Mouse (Mus musculus): ENCODE results near the gene Ubox5. TPM values are rescaled to one million over a fixed set of nuclear protein-coding genes. Genes with fewer than 3 reads are reported as not detected.
A peak's percentile ranks its signal among the peaks of the same experiment; 100 is the strongest.

Ubox5 gene
- polyA plus RNA-seq, 1 experiment from 2014 or later, result 19.8 TPM

- Histone ChIP-seq H3K9me3 (no peaks in the 10 kb centered on the region), H3K4me1 (replicated peaks) (peaks cover 32% of the 10 kb centered on the region), H3K27me3 (ENCODE audit: insufficient read depth, poor library complexity, severe bottlenecking) (peaks cover 28% of the 10 kb centered on the region), H3K27ac (peak overlapping the region; percentile 93), H3K36me3 (peaks cover 39% of the 10 kb centered on the region), H3K4me3 (peak overlapping the region; percentile 99)
- DNase-seq (ENCODE audit: low spot score), result no peak
- 2% methylated on average over 37 of the region's 37 CpGs for WGBS
These were observed 579 bp downstream of the Ubox5 start for GRCm38 (mm10) chr2:130629080-130629838.

DNA sequence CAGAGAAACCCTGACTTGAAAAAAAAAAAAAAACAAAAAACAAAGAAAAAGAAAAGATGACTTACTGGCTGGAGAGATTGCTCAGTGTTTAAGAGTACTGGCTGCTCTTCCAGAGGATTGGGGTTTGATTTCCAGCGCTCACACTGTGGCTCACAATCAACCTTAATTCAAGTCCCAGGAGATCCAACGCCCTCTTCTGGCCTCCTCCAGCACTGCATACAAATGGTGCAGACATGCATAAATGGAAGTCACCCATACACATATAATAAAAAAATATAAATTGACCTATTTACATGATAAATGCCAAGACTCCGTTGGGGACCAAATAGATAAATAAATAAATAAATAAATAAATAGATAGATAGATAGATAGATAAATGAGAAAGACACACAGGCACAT is 1.4 kb downstream of the Ubox5 start:
- Histone ChIP-seq H3K27me3 (ENCODE audit: insufficient read depth, poor library complexity, severe bottlenecking) (peaks cover 20% of the 10 kb centered on the region), H3K9me3 (no peaks in the 10 kb centered on the region), H3K36me3 (peaks cover 48% of the 10 kb centered on the region), H3K4me3 (peak overlapping the region; percentile 99), H3K27ac (no peak overlapping the region), H3K4me1 (replicated peaks) (peaks cover 23% of the 10 kb centered on the region)
- DNase-seq (ENCODE audit: low spot score), result no peak
- WGBS, result 55% methylated on average over 3 of the region's 3 CpGs

DNA sequence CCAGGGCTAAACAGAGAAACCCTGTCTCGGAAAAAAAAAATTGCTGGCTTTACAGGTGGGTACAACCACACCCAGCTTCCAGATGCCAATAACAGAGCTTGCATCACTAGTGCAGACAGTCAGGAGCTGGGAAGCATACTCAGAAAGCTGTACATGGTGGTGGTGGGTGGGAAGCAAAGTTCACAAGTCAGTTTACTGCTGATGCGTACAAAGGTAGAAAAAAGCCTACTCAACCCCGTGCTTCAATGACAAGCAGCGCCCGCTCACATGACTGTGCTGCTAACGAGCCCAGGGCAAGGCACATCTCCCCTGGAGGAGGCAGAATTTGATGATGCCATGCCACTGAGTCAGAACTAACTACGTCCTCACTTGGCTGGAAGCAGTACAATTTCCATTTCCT is 10.9 kb downstream of the Ubox5 start:
- no peak for DNase-seq (ENCODE audit: low spot score)
- Histone ChIP-seq H3K27me3 (ENCODE audit: insufficient read depth, poor library complexity, severe bottlenecking) (no peaks in the 10 kb centered on the region), H3K9me3 (no peaks in the 10 kb centered on the region), H3K4me3 (no peak overlapping the region), H3K27ac (no peak overlapping the region), H3K36me3 (peaks cover 84% of the 10 kb centered on the region), H3K4me1 (replicated peaks) (no peaks in the 10 kb centered on the region)
- 95% methylated on average over 7 of the region's 7 CpGs for WGBS

DNA sequence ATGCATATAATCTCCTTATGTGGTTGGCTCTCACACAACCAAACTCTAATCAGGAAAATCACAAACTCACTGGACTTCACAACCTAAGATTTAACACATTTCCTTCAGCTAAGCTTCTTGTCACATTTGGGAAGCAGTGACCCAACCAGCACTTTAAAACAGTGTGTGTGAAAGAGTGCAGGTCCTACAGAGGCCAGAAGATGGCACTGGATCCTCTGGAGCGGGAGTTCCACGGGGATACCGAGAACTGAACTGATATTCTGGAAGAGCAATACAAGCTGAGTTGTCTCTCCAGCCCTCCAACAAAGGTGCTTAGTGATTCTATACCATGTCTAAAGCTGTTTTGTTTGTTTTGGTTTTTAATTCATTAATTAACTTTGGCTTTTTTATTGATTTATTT is 16.7 kb downstream of the Ubox5 start:
- Histone ChIP-seq H3K36me3 (peaks cover 72% of the 10 kb centered on the region), H3K27me3 (ENCODE audit: insufficient read depth, poor library complexity, severe bottlenecking) (no peaks in the 10 kb centered on the region), H3K27ac (no peak overlapping the region), H3K4me1 (replicated peaks) (no peaks in the 10 kb centered on the region), H3K9me3 (no peaks in the 10 kb centered on the region), H3K4me3 (no peak overlapping the region)
- WGBS, result 67% methylated on average over 3 of the region's 3 CpGs
- DNase-seq (ENCODE audit: low spot score), result no peak

- no peaks in the 10 kb centered on the region for H3K27me3 ChIP-seq (ENCODE audit: insufficient read depth, poor library complexity, severe bottlenecking)
- no peak overlapping the region for H3K27ac ChIP-seq
- no peaks in the 10 kb centered on the region for H3K4me1 ChIP-seq (replicated peaks)
- H3K36me3 ChIP-seq, result peaks cover 81% of the 10 kb centered on the region
- no peak overlapping the region for H3K4me3 ChIP-seq
- no peak for DNase-seq (ENCODE audit: low spot score)
- 79% methylated on average over 4 of the region's 4 CpGs for WGBS
- no peaks in the 10 kb centered on the region for H3K9me3 ChIP-seq
These were observed 27.6 kb downstream of the Ubox5 start for GRCm38 (mm10) chr2:130602195-130602594.

GRCm38 (mm10) chr2:130598399-130598798 is 31.4 kb downstream of the Ubox5 start:
- Histone ChIP-seq H3K9me3 (no peaks in the 10 kb centered on the region), H3K4me3 (no peak overlapping the region), H3K27ac (no peak overlapping the region), H3K27me3 (ENCODE audit: insufficient read depth, poor library complexity, severe bottlenecking) (no peaks in the 10 kb centered on the region), H3K4me1 (replicated peaks) (no peaks in the 10 kb centered on the region), H3K36me3 (peaks cover 95% of the 10 kb centered on the region)
- DNase-seq (ENCODE audit: low spot score), result no peak
- WGBS, result 72% methylated on average over 3 of the region's 3 CpGs

GRCm38 (mm10) chr2:130597601-130598010 is 32.2 kb downstream of the Ubox5 start:
- DNase-seq (ENCODE audit: low spot score), result no peak
- H3K27me3 ChIP-seq (ENCODE audit: insufficient read depth, poor library complexity, severe bottlenecking), result no peaks in the 10 kb centered on the region
- no peak overlapping the region for H3K27ac ChIP-seq
- H3K9me3 ChIP-seq, result no peaks in the 10 kb centered on the region
- peaks cover 94% of the 10 kb centered on the region for H3K36me3 ChIP-seq
- H3K4me3 ChIP-seq, result no peak overlapping the region
- WGBS, result 29% methylated on average over 1 of the region's 1 CpGs
- no peaks in the 10 kb centered on the region for H3K4me1 ChIP-seq (replicated peaks)

GRCm38 (mm10) chr2:130595596-130595995 is 34.2 kb downstream of the Ubox5 start:
- no peak overlapping the region for H3K4me3 ChIP-seq
- no peaks in the 10 kb centered on the region for H3K27me3 ChIP-seq (ENCODE audit: insufficient read depth, poor library complexity, severe bottlenecking)
- no peak overlapping the region for H3K27ac ChIP-seq
- WGBS, result 86% methylated on average over 1 of the region's 1 CpGs
- H3K36me3 ChIP-seq, result peaks cover 94% of the 10 kb centered on the region
- H3K9me3 ChIP-seq, result no peaks in the 10 kb centered on the region
- DNase-seq (ENCODE audit: low spot score), result no peak
- no peaks in the 10 kb centered on the region for H3K4me1 ChIP-seq (replicated peaks)

DNA sequence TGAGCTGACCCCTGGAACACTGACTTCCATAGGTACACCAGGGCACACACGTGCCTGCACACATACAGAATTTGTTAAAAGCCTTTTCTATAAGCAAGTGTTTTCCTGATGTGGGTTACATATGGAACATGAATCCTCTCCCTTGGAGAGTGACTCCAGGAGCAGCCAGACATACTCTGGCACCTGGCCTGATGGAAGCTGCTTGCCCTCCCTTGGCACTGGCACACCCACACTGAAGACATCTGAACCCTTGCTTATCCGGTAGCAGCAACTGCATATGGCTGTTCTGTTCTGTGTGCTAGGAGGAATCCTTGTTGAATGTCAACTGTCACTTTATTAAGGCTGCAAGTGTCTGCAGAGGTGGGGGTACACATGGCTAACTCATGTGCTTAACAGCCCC is 38.8 kb downstream of the Ubox5 start:
- Histone ChIP-seq H3K27me3 (ENCODE audit: insufficient read depth, poor library complexity, severe bottlenecking) (no peaks in the 10 kb centered on the region), H3K9me3 (no peaks in the 10 kb centered on the region), H3K4me1 (replicated peaks) (peaks cover 6% of the 10 kb centered on the region), H3K4me3 (no peak overlapping the region), H3K36me3 (peaks cover 58% of the 10 kb centered on the region), H3K27ac (no peak overlapping the region)
- no peak for DNase-seq (ENCODE audit: low spot score)
- WGBS, result 90% methylated on average over 2 of the region's 2 CpGs

- no peaks in the 10 kb centered on the region for H3K9me3 ChIP-seq
- no peak overlapping the region for H3K4me3 ChIP-seq
- H3K27ac ChIP-seq, result no peak overlapping the region
- no peak for DNase-seq (ENCODE audit: low spot score)
- H3K4me1 ChIP-seq (replicated peaks), result peaks cover 6% of the 10 kb centered on the region
- H3K27me3 ChIP-seq (ENCODE audit: insufficient read depth, poor library complexity, severe bottlenecking), result no peaks in the 10 kb centered on the region
- H3K36me3 ChIP-seq, result peaks cover 45% of the 10 kb centered on the region
- WGBS, result 96% methylated on average over 2 of the region's 2 CpGs
These were observed 40.1 kb downstream of the Ubox5 start for GRCm38 (mm10) chr2:130589761-130590160.

GRCm38 (mm10) chr2:130589157-130589556 is 40.7 kb downstream of the Ubox5 start:
- Histone ChIP-seq H3K4me1 (replicated peaks) (peaks cover 6% of the 10 kb centered on the region), H3K27me3 (ENCODE audit: insufficient read depth, poor library complexity, severe bottlenecking) (peaks cover 4% of the 10 kb centered on the region), H3K27ac (no peak overlapping the region), H3K4me3 (no peak overlapping the region), H3K9me3 (no peaks in the 10 kb centered on the region), H3K36me3 (peaks cover 41% of the 10 kb centered on the region)
- 60% methylated on average over 4 of the region's 4 CpGs for WGBS
- no peak for DNase-seq (ENCODE audit: low spot score)

DNA sequence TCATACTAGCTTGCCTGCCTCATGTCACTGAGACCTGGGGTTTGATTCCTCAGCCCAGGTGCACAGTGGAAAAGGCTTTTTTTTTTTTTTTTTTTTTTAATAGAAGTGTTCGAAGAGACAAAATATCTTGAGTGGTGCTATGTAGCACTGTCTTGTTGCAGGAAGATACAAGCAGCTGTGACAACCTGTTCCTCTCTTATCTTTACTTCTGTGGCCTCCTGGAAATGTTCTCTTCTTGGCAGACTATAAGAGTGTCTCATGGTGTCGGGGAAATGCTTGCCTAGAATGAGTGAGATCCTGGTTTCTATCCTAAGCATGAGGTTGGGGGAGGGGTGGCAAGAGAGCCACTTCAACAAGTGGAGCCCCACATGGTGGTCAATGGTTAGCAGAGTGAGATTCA is 41.5 kb downstream of the Ubox5 start:
- Histone ChIP-seq H3K4me3 (no peak overlapping the region), H3K27ac (no peak overlapping the region), H3K27me3 (ENCODE audit: insufficient read depth, poor library complexity, severe bottlenecking) (peaks cover 12% of the 10 kb centered on the region), H3K9me3 (no peaks in the 10 kb centered on the region), H3K36me3 (peaks cover 34% of the 10 kb centered on the region), H3K4me1 (replicated peaks) (peaks cover 6% of the 10 kb centered on the region)
- DNase-seq (ENCODE audit: low spot score), result no peak
- WGBS, result 83% methylated on average over 2 of the region's 2 CpGs

- peaks cover 13% of the 10 kb centered on the region for H3K4me1 ChIP-seq (replicated peaks)
- no peak overlapping the region for H3K4me3 ChIP-seq
- WGBS, result 94% methylated on average over 6 of the region's 6 CpGs
- no peaks in the 10 kb centered on the region for H3K9me3 ChIP-seq
- peaks cover 36% of the 10 kb centered on the region for H3K27me3 ChIP-seq (ENCODE audit: insufficient read depth, poor library complexity, severe bottlenecking)
- H3K27ac ChIP-seq, result no peak overlapping the region
- DNase-seq (ENCODE audit: low spot score), result no peak
- H3K36me3 ChIP-seq, result peaks cover 13% of the 10 kb centered on the region
These were observed 43.8 kb downstream of the Ubox5 start for GRCm38 (mm10) chr2:130586016-130586415.

Measured in hindbrain, embryonic 10.5 days (tissue).